Mouse (Mus musculus): ENCODE results near the gene Tada2a.

The Tada2a gene

DNA sequence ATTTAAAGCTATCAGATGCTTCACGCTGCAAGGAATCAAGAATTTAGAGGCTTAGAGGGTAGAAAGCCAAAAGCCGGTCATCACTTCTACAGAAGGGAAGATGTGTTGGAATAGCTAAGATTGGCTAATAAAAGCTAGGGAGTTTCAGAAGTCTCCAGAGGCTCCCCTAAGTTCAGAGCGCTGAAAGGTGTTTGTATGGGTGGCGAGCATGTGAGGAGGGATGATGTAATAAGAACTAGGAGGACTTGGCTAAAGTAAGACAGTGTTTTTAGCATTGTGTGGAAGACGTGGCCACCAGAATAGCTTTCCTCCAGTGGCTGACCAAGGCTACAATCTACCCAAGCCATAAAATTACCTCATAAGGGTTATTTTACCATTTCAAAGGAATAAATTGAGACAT lies 15.8 kb downstream of the Tada2a start:
- in situ Hi-C loops (cut with MboI, MseI) = no loop called here

- in situ Hi-C loops (cut with MboI, MseI) = no loop called here
Measured at GRCm38 (mm10) chr11:84107137-84107536, 22.3 kb downstream of the Tada2a start.

- in situ Hi-C loops (cut with MboI, MseI) = no loop called here
Measured at GRCm38 (mm10) chr11:84104036-84104435, 25.4 kb downstream of the Tada2a start.

GRCm38 (mm10) chr11:84101182-84101581 lies 28.2 kb downstream of the Tada2a start:
- in situ Hi-C loops (cut with MboI, MseI) = no loop called here

DNA sequence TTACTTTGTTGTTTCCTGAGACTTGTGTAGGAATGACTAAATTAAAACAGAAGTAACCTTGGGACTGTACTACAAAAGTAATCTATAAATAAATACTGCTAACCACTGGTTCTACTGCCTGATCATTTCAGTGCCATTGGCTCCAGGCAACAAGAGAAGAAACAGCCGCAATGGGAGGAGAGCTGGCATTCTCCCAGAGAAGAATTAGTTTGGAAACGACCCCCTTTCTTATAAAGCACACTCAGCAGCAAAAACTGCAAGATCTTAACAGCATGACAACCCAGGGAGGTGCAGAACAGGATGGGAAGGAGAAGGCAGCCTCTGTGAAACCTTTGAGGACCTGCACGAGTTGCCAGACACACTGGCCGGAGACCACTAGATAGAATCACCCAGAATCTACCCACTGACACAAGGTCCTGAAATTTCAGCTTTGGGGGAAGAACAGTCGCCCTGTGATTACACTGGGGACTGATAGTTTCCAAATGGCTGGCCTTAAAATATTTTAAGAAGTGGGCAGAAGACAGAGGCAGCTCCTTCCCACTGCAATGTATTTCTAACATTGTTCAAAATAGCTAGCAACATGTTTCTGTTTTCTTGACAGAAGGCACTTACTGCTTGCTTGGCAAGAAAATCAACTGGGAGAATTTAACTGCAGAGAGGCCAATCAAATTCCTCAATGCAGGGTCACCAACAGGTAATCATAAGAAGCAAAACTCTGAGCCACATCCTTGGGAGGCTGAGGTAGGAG lies 32.0 kb downstream of the Tada2a start:
- in situ Hi-C loops (cut with MboI, MseI) = no loop called here

GRCm38 (mm10) chr11:84095084-84095483 lies 34.3 kb downstream of the Tada2a start:
- in situ Hi-C loops (cut with MboI, MseI) = no loop called here

DNA sequence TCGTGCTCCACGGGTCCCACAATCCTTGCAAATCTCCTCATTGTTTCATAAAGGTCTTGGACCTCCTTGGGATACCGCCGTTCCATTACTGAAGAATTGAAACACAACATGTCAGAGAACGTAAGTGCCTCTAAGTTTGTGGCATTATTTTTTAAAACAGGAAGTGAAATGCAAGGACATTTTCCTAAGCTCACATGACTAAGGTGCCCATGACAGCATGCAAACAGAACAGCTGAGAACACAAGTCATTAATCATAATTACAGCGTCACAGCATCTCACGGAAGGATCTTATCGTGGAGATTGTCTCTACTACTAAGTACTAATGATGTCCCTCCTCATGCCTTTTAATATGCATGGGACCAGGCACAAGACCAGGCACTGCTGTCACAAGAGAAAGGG lies 38.8 kb downstream of the Tada2a start:
- in situ Hi-C loops (cut with MboI, MseI) = no loop called here

DNA sequence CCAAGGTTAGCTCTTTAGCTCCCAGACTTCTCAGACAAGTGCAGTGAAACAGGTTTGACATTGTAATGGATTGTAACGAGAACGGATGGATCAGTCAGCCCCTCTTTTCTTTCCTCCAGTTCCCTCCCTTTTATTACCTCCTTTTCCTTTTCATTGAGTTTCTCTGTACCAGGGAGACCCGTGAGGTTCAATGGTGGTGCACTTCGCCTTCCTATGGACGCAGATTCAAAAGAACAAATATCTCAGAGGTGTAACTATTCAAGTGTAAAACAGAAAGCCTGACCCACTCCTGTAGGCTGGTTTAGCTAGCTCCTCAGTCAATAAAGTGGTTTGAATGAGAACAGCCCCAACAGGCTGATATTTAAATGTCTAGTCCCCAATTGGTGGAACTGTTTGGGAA lies 47.5 kb downstream of the Tada2a start:
- in situ Hi-C loops (cut with MboI, MseI) = no loop called here

- in situ Hi-C loops (cut with MboI, MseI) = no loop called here
Measured at GRCm38 (mm10) chr11:84080327-84080726, 49.1 kb downstream of the Tada2a start.

GRCm38 (mm10) chr11:84079887-84080286 lies 49.5 kb downstream of the Tada2a start:
- in situ Hi-C loops (cut with MboI, MseI) = no loop called here

DNA sequence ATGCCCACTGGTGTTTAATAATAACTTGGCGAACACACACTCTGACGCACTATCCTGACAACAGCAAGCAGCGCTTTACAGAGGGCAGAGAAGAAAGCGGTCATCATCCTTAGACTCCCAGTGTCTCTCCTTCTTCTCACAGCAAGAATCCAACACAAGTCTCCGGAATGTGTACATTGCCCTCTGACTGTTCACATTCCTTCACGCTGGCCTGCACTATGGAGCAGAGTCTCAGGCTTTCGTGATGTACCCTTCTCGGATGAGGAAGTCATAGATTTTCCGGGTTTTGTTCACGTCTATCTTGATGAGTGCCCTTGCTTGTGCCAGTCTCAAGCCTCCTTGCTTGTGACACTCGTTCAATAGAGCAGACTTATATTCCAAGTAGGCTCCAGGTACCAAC lies 50.0 kb downstream of the Tada2a start:
- in situ Hi-C loops (cut with MboI, MseI) = no loop called here

DNA sequence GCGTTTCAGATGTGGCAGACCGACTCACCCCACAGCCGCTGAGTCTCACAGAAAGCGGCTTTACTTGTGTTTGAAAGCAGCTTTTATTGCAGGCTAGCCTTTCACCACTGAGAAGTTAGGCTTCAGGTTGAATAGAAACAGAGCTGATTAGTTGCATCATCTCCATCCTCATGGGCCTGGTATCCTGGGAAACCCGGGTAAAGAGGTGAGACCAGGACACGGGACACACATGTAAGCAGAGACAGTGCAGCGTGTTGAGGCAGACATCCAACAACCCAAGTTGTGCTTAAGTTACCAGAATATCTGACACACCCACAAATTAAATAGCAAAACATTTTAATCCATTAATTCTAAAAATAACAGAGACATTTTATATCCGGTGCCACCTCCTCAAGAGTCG lies 50.8 kb downstream of the Tada2a start:
- in situ Hi-C loops (cut with MboI, MseI) = no loop called here

- in situ Hi-C loops (cut with MboI, MseI) = no loop called here
Measured at GRCm38 (mm10) chr11:84077008-84077407, 52.4 kb downstream of the Tada2a start.

- in situ Hi-C loops (cut with MboI, MseI) = no loop called here
Measured at GRCm38 (mm10) chr11:84073816-84074764, 55.3 kb downstream of the Tada2a start.

- in situ Hi-C loops (cut with MboI, MseI) = no loop called here
Measured at GRCm38 (mm10) chr11:84072904-84073651, 56.3 kb downstream of the Tada2a start.

DNA sequence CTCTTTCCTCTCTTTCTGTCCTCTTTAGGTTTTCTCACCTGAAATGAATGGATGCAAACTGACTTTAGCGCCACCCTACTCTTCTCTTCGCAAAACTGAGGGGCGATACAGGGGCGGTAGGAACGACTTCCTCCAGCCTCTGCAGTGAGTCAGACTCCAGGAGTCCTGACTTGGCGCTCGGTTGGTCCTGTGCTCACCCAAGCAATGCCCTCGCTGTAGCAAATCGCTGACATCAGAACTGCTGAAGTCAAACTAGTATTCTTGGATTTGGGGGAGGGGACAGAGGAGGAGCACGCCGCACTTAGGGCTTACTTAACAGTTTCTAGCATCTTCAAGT lies 60.4 kb downstream of the Tada2a start, which contains the start of gene Dusp14:
Gene Dusp14, minus strand, starts transcription at position 228 of the 337 bp plus-strand sequence.
- in situ Hi-C loops (cut with MboI, MseI) = no loop called here

DNA sequence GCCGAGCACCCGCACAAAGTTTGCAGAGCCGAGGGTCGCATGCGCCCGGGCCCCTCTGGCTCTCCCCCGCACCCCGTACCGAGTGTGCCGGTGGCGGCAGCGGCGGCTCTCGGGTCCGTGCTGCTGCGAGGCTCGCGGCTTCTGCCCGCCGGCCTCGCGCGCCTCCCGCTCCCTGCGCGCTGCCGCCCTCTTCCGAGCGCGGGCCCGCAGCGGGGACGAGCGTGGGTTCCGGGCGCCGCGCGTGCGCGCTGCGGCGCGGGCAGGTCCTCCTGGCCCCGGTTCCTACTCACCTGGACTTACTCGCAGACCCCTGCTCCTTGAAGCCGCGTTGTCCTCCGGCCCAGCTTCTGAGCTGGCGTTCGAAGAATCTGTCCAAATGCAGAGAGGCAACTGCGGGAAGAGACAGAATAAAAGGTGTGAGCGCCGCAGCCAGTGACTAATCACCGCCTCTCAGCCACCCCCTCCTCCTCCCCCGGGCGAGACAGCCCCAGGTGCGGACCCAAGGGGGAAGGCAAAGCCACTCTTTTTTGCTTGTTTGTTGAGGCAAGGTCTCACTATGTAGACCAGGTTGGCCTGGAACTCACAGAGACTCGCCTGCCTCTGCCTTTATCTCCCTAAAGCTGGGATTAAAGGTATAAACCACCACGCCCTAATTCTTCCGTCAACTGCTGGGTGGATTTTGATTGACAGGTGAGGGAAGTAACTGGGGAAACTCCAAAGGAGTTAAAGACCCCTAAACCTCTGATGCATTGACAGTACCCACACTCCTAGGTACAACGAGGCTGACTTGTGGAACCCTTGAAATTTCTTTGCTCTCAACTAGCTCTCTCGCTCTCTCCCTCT lies 61.0 kb downstream of the Tada2a start:
- in situ Hi-C loops (cut with MboI, MseI) = no loop called here

DNA sequence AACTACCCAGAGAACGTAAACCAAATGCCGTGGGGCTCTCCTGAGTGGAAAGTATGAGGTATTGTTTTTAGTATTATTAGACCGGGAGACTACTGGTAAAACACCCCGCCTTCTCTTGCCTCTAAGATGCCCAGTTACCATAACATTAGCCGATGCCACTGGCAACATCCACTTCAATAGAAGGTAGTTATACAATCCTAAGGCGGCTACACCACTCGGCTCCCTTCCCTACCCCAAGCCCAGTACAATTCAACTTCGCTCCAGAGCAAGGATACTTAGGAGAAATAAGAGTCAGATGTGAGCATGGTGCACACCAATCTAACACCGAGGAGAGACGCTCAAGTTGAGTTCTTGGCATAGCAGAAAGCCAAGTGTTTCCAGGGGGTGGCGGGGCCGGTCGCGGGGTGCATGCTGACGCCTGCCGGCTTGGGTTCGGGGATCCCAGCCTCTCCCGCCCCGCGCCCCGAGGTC lies 61.6 kb downstream of the Tada2a start:
- in situ Hi-C loops (cut with MboI, MseI) = no loop called here

GRCm38 (mm10) chr11:84066927-84067645 lies 62.3 kb downstream of the Tada2a start:
- in situ Hi-C loops (cut with MboI, MseI) = no loop called here

DNA sequence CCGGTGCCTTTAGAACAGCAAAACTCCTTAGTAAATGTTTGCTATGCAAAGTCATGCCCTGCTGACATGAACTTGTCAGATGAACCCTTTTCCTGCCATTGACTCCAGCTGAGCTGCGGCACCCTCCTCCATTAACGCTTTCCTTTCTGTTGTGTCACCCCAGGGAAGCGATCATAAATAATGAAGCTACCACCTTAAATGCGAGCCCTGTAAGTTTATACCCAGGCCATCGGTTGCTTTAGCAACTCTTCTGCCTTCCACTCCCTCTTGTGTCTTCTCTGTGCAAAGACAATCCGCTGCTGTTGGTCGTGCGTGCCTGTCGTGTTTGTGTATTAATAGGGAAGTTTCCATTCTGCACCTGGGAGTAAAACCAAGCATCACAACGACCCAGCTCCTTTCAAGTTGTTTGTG lies 63.3 kb downstream of the Tada2a start:
- in situ Hi-C loops (cut with MboI, MseI) = no loop called here

All from T-helper 2 cell (primary cell).